Mouse (Mus musculus): ENCODE measurements around the gene Cyp2r1.
"Not testable (repeated sequence)": the region's sequence is repeated elsewhere in the genome, so short reads cannot be mapped to it uniquely, and the experiment has no call there.

The Cyp2r1 gene

GRCm38 (mm10) chr7:114562531-114563241, at the start of gene Cyp2r1:
Gene Cyp2r1, minus strand, starts transcription at chr7:114562972.
- CTCF ChIA-PET = no interaction called here

GRCm38 (mm10) chr7:114594391-114594790, 31.6 kb upstream of the Cyp2r1 start:
- CTCF ChIA-PET = not testable (repeated sequence)

- CTCF ChIA-PET = no interaction called here
Observed at GRCm38 (mm10) chr7:114582441-114582840, 19.7 kb upstream of the Cyp2r1 start.

- CTCF ChIA-PET = no interaction called here
Observed at GRCm38 (mm10) chr7:114581200-114581599, 18.4 kb upstream of the Cyp2r1 start.

- CTCF ChIA-PET = interaction anchor here (0.6 kb wide), 1 partner anchor 154 kb away, joined by 3 read pairs; no protein-coding TSS in a partner anchor
Observed at GRCm38 (mm10) chr7:114580426-114580825, 17.7 kb upstream of the Cyp2r1 start.

- CTCF ChIA-PET = interaction anchor here (0.5 kb wide), 1 partner anchor 274 kb away, joined by 4 read pairs; no protein-coding TSS in a partner anchor
Observed at GRCm38 (mm10) chr7:114577665-114578064, 14.9 kb upstream of the Cyp2r1 start.

- CTCF ChIA-PET = no interaction called here
Observed at GRCm38 (mm10) chr7:114576931-114577330, 14.2 kb upstream of the Cyp2r1 start.

- CTCF ChIA-PET = not testable (repeated sequence)
Observed at GRCm38 (mm10) chr7:114573866-114574265, 11.1 kb upstream of the Cyp2r1 start.

GRCm38 (mm10) chr7:114536179-114536578, 26.6 kb downstream of the Cyp2r1 start:
- CTCF ChIA-PET = no interaction called here

- CTCF ChIA-PET = no interaction called here
Observed at GRCm38 (mm10) chr7:114526245-114526644, 36.5 kb downstream of the Cyp2r1 start.

GRCm38 (mm10) chr7:114520122-114520521, 42.6 kb downstream of the Cyp2r1 start:
- CTCF ChIA-PET = no interaction called here

GRCm38 (mm10) chr7:114508879-114509278, 53.9 kb downstream of the Cyp2r1 start:
- CTCF ChIA-PET = no interaction called here
